Mouse (Mus musculus) thymus, postnatal 14 days (tissue): ENCODE measurements around the gene Actl7b.

ENCODE experiments used
- DNase-seq: peaks from one replicate; pipeline ENCODE4 v3.0.0; 2021

Gene Actl7b

GRCm38 (mm10) chr4:56702234-56702633, 39.0 kb downstream of the Actl7b start:
- DNase-seq = no peak

GRCm38 (mm10) chr4:56698671-56699070, 42.6 kb downstream of the Actl7b start:
- no peak for DNase-seq

GRCm38 (mm10) chr4:56696401-56696800, 44.8 kb downstream of the Actl7b start:
- no peak for DNase-seq
